Mouse (Mus musculus): ENCODE data around the gene Dpy19l1.

DNA sequence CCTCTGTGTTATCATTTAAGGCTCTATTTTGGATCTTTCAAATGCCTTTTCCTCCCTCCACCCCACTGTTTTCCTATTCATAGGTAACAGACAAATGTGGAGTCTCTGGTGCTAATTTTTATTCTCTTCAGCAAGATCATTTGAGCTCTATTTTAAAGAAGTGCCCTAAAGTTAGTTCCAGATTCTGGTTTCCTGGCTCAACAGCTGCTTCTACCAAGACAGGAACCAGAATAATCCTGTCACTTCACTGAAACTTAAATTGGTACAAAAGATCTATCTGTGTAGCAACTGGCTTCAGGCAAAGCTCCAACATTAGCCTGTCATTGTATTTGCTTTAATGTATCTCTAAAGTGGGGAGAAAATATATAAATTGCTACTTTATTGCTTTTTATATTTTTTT is 3.6 kb upstream of the Dpy19l1 start:
- TF ChIP-seq CTCF (IDR thresholded peaks at IDR 0.05; ENCODE audit: low read depth) (no peak), EP300 (IDR thresholded peaks at IDR 0.05; ENCODE audit: low read depth) (no peak)
